Mouse (Mus musculus): ENCODE data around the gene Rpap2.

DNA sequence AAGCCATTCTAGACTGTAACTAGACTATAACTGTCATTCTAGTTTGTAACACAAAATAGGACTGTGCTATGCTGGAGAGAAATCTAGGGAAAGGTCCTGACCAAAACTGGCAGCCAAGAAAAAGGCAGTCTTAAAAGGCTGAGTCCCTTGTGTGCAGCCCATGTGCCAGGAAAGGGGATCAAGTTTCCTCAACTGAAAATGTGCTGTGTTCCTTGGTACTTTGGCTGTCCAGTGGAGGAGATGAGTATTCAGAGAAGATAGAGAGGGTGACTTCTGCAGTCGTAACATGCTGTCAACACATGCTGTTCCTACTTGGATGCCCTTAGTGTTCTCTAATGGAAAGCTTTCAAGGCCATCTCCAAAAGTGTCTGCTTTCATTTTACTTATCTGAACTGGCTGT is 39.9 kb downstream of the Rpap2 start:
- no peak for TF ChIP-seq CTCF (IDR thresholded peaks at IDR 0.05; ENCODE audit: low read depth, low read length)
- no peak for TF ChIP-seq POLR2A (IDR thresholded peaks at IDR 0.05; ENCODE audit: insufficient read depth, low read length)
- no peak for TF ChIP-seq EP300 (IDR thresholded peaks at IDR 0.05; ENCODE audit: insufficient read depth, low read depth, low read length)

Data from ES-Bruce4 (cell line).